Comparison of ENCODE assay signal across 8 mouse cellular contexts in genomic region chr11:88585171-88585632, GRCm38 (mm10).
DNase-seq lines count a peak whose midpoint lies in the region; ATAC-seq and TF ChIP-seq lines count a peak whose summit lies in the region.

No protein-coding gene starts in this region.

- H3K9me3 ChIP-seq in liver, postnatal 0 days (ENCODE audit: low read length), result no peaks in the 10 kb centered on the region
- no peaks in the 10 kb centered on the region for H3K9me3 ChIP-seq in forebrain, embryonic 12.5 days
- no peaks in the 10 kb centered on the region for H3K9me3 ChIP-seq in hindbrain, embryonic 14.5 days (ENCODE audit: control insufficient read depth, low read length)
- H3K9me3 ChIP-seq in neural tube, embryonic 11.5 days (ENCODE audit: control insufficient read depth, low read length), result no peaks in the 10 kb centered on the region

- H3K4me1 ChIP-seq in liver, postnatal 0 days (ENCODE audit: insufficient read depth), result peaks cover 27% of the 10 kb centered on the region
- H3K4me1 ChIP-seq in forebrain, embryonic 12.5 days, result peaks cover 94% of the 10 kb centered on the region
- H3K4me1 ChIP-seq in hindbrain, embryonic 14.5 days (replicated peaks; ENCODE audit: control insufficient read depth, insufficient read depth, low read length), result peaks cover 95% of the 10 kb centered on the region
- H3K4me1 ChIP-seq in neural tube, embryonic 11.5 days (ENCODE audit: control insufficient read depth, insufficient read depth, low read length), result peaks cover 87% of the 10 kb centered on the region

- DNase-seq in liver, postnatal 0 days, result no peak
- DNase-seq in liver, result no peak
- peak; percentile 66 for DNase-seq in hindbrain, embryonic 14.5 days (ENCODE audit: low spot score)
- peak; percentile 82 for DNase-seq in neural tube, embryonic 11.5 days (ENCODE audit: low spot score)
- no peak for DNase-seq in spleen, postnatal 36 days (ENCODE audit: low spot score in 2 of 2)
- no peak for DNase-seq in cerebellum, adult 11-12 months
- DNase-seq in cerebellum, adult 8-10 months, result no peak

- no peak for TF ChIP-seq CTCF in liver, postnatal 0 days (IDR thresholded peaks at IDR 0.05; ENCODE audit: low read depth)

- no peak overlapping the region for H3K4me2 ChIP-seq in liver, postnatal 0 days (ENCODE audit: low read depth, low read length)
- peak overlapping the region; percentile 34 for H3K4me2 ChIP-seq in forebrain, embryonic 12.5 days
- H3K4me2 ChIP-seq in hindbrain, embryonic 14.5 days (replicated peaks), result peak overlapping the region; percentile 31
- peak overlapping the region; percentile 23 for H3K4me2 ChIP-seq in neural tube, embryonic 11.5 days (ENCODE audit: low read depth)

- TF ChIP-seq EP300 in liver, postnatal 0 days (IDR thresholded peaks at IDR 0.05; ENCODE audit: low read depth), result no peak

- no peak overlapping the region for H3K4me3 ChIP-seq in liver, postnatal 0 days (ENCODE audit: low read depth, low read length)
- H3K4me3 ChIP-seq in forebrain, embryonic 12.5 days (replicated peaks), result no peak overlapping the region
- H3K4me3 ChIP-seq in hindbrain, embryonic 14.5 days (replicated peaks; ENCODE audit: low read length), result no peak overlapping the region
- H3K4me3 ChIP-seq in neural tube, embryonic 11.5 days (ENCODE audit: low read depth, low read length), result peak overlapping the region; percentile 5; the same call in 1 of the 2 replicates

- 63% methylated on average over 10 of the region's 10 CpGs for WGBS in liver, postnatal 0 days (ENCODE audit: insufficient replicate concordance)
- WGBS in forebrain, embryonic 12.5 days, result 4% methylated on average over 10 of the region's 10 CpGs
- 8% methylated on average over 10 of the region's 10 CpGs for WGBS in hindbrain, embryonic 14.5 days
- WGBS in neural tube, embryonic 11.5 days, result 10% methylated on average over 10 of the region's 10 CpGs

- H3K36me3 ChIP-seq in liver, postnatal 0 days (replicated peaks; ENCODE audit: insufficient read depth, low read length), result no peaks in the 10 kb centered on the region
- peaks cover 15% of the 10 kb centered on the region; the same call in 1 of the 2 replicates for H3K36me3 ChIP-seq in forebrain, embryonic 12.5 days (replicated peaks)
- H3K36me3 ChIP-seq in hindbrain, embryonic 14.5 days (replicated peaks; ENCODE audit: control insufficient read depth, insufficient read depth), result no peaks in the 10 kb centered on the region
- no peaks in the 10 kb centered on the region for H3K36me3 ChIP-seq in neural tube, embryonic 11.5 days (ENCODE audit: control insufficient read depth, insufficient read depth, low read length)

- no peak for ATAC-seq in liver, postnatal 0 days
- ATAC-seq in forebrain, embryonic 12.5 days (ENCODE audit: low FRiP score), result peak; percentile 62
- ATAC-seq in hindbrain, embryonic 14.5 days (ENCODE audit: low FRiP score), result peak; percentile 63
- ATAC-seq in neural tube, embryonic 11.5 days (ENCODE audit: insufficient read depth, low FRiP score, low TSS enrichment), result peak; percentile 51

- H3K27me3 ChIP-seq in liver, postnatal 0 days (ENCODE audit: insufficient read depth, low read length), result no peaks in the 10 kb centered on the region
- no peaks in the 10 kb centered on the region for H3K27me3 ChIP-seq in forebrain, embryonic 12.5 days
- H3K27me3 ChIP-seq in hindbrain, embryonic 14.5 days (ENCODE audit: control insufficient read depth, insufficient read depth, low read length), result no peaks in the 10 kb centered on the region
- no peaks in the 10 kb centered on the region for H3K27me3 ChIP-seq in neural tube, embryonic 11.5 days (ENCODE audit: control insufficient read depth, insufficient read depth, low read length)

- 0 out of 2 replicates have a peak overlapping the region, but pooled peaks have one; percentile 18 for H3K27ac ChIP-seq in liver, postnatal 0 days (ENCODE audit: low read depth)
- H3K27ac ChIP-seq in forebrain, embryonic 12.5 days, result peak overlapping the region; percentile 96
- H3K27ac ChIP-seq in hindbrain, embryonic 14.5 days, result peak overlapping the region; percentile 83
- H3K27ac ChIP-seq in neural tube, embryonic 11.5 days (ENCODE audit: low read depth, low read length), result peak overlapping the region; percentile 94

- no peak overlapping the region for H3K9ac ChIP-seq in liver, postnatal 0 days (replicated peaks)
- 0 out of 2 replicates have a peak overlapping the region, but pooled peaks have one; percentile 18 for H3K9ac ChIP-seq in forebrain, embryonic 12.5 days
- peak overlapping the region; percentile 46 for H3K9ac ChIP-seq in hindbrain, embryonic 14.5 days
- 0 out of 2 replicates have a peak overlapping the region, but pooled peaks have one; percentile 5 for H3K9ac ChIP-seq in neural tube, embryonic 11.5 days (ENCODE audit: low read length)

Comparison
In these comparisons a context has a peak if more than half of its experiments do, and no peak if none do; other contexts are left out.
1. DNase-seq: peak in hindbrain, embryonic 14.5 days (single experiment) and neural tube, embryonic 11.5 days (single experiment); none in liver, postnatal 0 days (single experiment), liver (single experiment), spleen, postnatal 36 days (0 of 2), cerebellum, adult 11-12 months (single experiment) and cerebellum, adult 8-10 months (single experiment).
2. H3K27ac ChIP-seq: peak in every context shown above with its lines; median percentile 96 in forebrain, embryonic 12.5 days; 94 in neural tube, embryonic 11.5 days; 83 in hindbrain, embryonic 14.5 days; 18 in liver, postnatal 0 days.